Mouse (Mus musculus) cerebellum, adult 9-10 months (tissue): ENCODE measurements around the gene Ccdc30.
A peak's percentile ranks its signal among the peaks of the same experiment; 100 is the strongest.

Source experiments
- DNase-seq: peaks from one replicate; pipeline ENCODE4 v3.0.0; 2022

Ccdc30 gene

GRCm38 (mm10) chr4:119415072-119415753, at the start of gene Ccdc30:
Gene Ccdc30, minus strand, starts transcription at chr4:119415521.
- DNase-seq = peak; percentile 90

- DNase-seq = no peak
Measured at GRCm38 (mm10) chr4:119463756-119464419, 48.6 kb upstream of the Ccdc30 start.

DNA sequence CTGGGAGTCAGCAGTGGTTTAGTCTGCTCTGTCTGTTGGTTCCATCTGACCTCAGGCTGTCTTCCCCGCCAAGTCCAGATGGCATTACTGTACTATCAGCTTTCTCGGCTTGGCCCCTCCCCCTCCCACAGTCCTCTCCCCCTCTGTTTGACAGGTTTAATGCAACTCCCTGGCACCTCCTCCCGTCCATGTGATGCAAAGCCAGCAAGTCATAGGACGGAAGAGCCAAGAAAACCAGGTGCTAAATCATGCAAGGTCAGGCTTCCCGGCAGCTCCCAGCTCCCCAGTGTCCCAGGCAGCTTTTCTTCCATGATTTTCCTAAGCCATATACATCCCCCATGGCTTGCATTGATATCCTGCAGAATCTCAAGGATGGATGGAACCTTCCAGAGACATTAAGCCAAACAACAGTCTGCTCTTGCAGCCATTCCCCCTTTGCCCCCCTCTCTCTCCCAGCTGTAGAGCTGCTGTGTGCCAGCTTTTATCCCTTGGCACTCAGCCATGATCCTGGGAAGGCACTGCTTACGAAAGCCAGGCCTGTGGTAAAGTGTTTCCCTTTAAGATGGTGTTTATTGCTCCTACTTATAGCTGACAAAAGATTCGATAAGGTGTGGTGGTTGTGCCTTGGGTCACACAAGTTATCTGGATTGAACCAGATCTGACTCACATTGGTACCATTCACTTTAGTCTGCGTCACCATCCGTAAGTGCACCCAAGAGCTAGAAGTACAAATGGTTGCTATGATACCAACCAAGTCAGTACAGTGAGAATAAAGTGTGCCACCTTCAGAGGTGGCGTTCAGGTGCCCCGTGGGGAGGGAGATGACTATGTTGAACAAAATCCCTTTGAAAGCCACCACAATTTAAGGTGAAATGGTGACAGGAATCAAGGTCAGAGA, 47.8 kb upstream of the Ccdc30 start:
- DNase-seq = peak; percentile 88

- no peak for DNase-seq
Measured at GRCm38 (mm10) chr4:119462457-119462856, 47.1 kb upstream of the Ccdc30 start.

GRCm38 (mm10) chr4:119460728-119461141, 45.4 kb upstream of the Ccdc30 start:
- peak; percentile 92 for DNase-seq

DNA sequence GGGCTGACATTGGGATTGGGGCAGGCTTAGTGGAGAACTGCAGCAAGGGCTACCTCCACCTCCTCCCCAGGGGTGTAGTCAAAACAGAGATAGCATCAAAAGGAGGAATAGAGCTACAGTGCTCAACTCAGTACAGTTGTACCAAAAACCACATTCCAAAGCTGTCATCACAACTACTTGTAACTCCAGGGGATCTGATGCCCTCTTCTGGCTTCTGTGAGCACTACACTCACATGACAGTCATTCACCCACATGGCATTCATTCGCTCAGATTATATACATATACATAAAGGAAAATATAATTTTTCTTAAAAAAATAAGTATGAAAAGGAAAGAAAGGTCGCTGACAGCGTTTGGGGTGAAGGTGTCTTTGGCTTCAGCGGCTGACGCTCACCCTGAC, 45.0 kb upstream of the Ccdc30 start:
- peak; percentile 65 for DNase-seq

GRCm38 (mm10) chr4:119453533-119453932, 38.2 kb upstream of the Ccdc30 start:
- no peak for DNase-seq

- DNase-seq = no peak
Measured at GRCm38 (mm10) chr4:119453128-119453527, 37.8 kb upstream of the Ccdc30 start.

- no peak for DNase-seq
Measured at GRCm38 (mm10) chr4:119450436-119450835, 35.1 kb upstream of the Ccdc30 start.

- DNase-seq = no peak
Measured at GRCm38 (mm10) chr4:119447786-119448185, 32.5 kb upstream of the Ccdc30 start.

DNA sequence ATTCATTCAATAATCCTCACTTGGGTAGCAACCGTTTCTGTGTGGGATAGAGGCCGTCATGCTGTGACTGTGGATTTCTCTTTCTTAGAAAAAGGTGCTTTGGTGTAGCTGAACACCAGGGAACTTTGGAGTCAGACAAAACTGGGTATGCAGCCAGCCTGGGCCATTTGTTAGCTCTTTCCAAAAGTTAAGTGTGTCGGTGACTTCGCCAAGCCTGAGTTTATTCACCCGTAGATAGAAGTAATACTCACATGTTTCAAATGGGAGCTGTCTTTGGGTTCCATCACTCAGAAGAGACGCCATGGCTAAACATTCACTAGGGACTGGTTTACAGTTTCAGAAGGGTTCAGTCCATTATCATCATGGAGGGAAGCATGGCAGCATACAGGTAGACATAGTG, 31.9 kb upstream of the Ccdc30 start:
- DNase-seq = no peak

DNA sequence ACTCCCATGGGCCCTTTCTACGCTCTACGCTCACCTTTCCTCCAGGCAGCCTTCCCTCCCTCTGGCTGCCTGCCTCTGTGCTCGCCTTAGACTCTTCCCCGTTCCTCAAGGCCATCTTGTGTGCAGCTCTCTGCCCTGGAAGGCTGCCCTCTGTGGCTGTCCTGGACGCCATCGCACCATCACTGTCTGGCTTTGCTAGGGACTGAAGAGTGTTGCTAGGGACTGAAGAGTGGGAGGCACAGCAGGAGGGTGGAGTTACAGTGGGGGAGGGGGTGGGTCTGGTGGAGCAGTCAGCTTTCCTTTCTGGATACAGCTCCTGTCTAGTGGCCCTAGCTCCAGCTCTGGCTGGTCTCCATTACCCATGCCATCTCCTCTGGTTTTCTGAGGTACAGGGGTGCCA, 27.2 kb upstream of the Ccdc30 start:
- DNase-seq = no peak

GRCm38 (mm10) chr4:119441836-119442235, 26.5 kb upstream of the Ccdc30 start:
- DNase-seq = no peak

DNA sequence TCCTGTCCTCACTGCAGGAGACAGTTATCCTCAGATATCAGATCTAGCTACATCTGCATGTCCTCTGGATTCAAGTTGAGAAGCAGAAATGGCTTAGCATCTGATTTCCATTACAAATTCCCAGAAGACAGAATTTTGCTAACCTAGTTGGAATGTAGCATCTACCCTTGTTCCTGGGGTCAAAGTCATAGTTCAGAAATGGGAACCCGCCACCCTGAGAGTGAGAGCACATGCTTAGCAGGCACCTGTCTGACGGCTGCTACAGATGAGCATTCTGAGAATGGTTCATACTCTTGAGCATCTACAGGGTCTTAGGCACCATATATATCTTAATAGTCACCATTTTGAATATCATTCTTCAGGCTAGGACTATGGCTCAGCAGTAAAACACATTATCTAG, 22.6 kb upstream of the Ccdc30 start:
- DNase-seq = no peak

DNA sequence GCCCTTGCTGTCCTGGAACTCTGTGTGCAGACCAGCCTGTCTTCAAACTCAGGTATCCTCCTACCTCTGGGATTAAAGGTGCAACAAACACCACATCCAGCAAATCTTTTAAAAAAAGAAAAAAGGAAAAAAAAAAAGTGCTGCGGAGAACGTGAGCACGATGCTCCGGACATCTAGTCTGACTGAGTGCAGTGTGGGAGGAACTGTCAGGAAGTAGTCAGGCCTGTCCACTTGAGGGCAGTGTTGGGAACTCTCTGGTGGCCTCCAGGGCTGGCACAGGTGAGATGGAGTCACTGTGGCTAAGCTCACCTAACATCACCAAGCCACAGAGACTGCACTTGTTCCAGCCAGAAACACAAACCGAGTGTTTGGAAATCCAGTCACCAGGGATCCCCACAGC, 15.4 kb upstream of the Ccdc30 start:
- peak; percentile 85 for DNase-seq

GRCm38 (mm10) chr4:119427680-119428079, 12.4 kb upstream of the Ccdc30 start:
- DNase-seq = no peak

DNA sequence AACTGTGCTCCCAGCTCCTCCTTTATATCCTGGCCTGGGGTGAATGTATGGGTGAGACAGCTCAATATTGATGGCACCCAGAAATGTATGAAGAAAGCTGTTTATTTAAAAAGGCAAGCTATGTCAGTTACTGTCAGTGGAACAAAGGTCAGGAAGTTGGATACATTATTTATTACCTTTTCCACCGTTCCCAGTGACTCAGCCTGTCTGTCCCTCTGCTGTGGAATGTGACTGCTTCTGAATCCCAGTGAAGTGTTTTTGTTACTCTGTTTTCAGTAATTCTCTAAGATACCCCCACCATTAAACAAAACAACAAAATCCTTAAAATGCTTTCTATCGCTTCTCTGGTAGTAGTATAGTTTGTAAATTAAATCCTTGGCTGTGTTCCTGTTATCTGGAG, 10.3 kb upstream of the Ccdc30 start:
- no peak for DNase-seq

GRCm38 (mm10) chr4:119425077-119425476, 9.8 kb upstream of the Ccdc30 start:
- no peak for DNase-seq

GRCm38 (mm10) chr4:119422294-119422964, 7.1 kb upstream of the Ccdc30 start, which contains the start of the genes Ppcs and Zmynd12:
Gene Ppcs, minus strand, starts transcription at chr4:119422420.
Gene Zmynd12, plus strand, starts transcription at chr4:119422814.
- DNase-seq = peak; percentile 94

DNA sequence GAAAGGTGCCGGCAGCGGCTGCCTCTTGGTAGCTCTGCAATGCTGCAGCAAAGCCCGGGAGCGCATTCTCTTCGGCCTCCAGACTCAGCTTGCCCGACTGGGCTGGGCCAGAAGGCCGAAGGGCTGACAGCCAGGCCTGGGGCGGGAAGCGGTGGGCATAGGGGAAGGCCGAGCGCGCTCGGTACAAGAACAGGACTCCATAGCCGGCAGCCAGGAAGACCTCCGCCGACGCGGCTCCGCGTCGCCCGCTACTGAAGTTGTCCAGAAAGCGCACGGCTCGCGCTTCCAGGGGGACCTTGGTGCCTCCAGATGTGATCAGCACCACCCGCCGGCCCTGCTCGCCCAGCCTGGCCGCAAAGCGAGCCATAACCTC, 6.6 kb upstream of the Ccdc30 start:
- DNase-seq = no peak

- DNase-seq = no peak
Measured at GRCm38 (mm10) chr4:119421191-119421590, 5.9 kb upstream of the Ccdc30 start.

DNA sequence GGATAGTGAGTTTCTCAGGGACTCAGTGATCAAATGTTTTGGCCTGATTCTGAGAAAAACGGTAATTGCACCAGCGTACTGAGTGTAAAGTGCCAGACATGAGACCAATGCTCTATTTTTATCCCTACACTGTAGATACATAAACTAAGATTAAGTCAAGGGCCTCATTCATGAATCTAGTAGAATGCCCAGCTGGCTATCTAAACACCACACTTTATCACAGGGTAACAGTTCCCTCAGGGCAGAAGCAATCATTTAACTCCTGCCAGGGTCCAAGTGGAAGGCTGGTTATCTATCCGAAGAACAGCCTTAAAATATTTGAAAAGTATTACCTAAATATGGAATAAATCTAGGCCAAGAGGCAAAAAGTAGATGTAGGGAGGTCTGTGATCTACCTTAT, 2.6 kb upstream of the Ccdc30 start:
- no peak for DNase-seq

GRCm38 (mm10) chr4:119417270-119417669, 1.9 kb upstream of the Ccdc30 start:
- DNase-seq = no peak
